Mouse (Mus musculus) gastrocnemius, adult 2 months (tissue): ENCODE results near the gene Hoxa10. TPM values are rescaled to one million over a fixed set of nuclear protein-coding genes. Genes with fewer than 3 reads are reported as not detected.
A peak's percentile ranks its signal among the peaks of the same experiment; 100 is the strongest.

Experiments
- DNase-seq: peaks from one replicate; pipeline ENCODE4 v3.0.0; 2022
- H3K27ac ChIP-seq: fragments of 200-600 bp; 2 replicates; pipeline ENCODE4 v1.8.1; 2022; ENCODE audit warnings: mild to moderate bottlenecking
- H3K4me3 ChIP-seq: fragments of 200-600 bp; 2 replicates; pipeline ENCODE4 v1.8.1; 2022; ENCODE audit warnings: mild to moderate bottlenecking, moderate library complexity
- CTCF ChIP-seq: fragments of 200-600 bp; IDR thresholded peaks from 2 replicates; pipeline ENCODE4 v1.8.1; 2022; ENCODE audit warnings: antibody characterized with exemption, mild to moderate bottlenecking, moderate library complexity
- intact Hi-C: fragments of 180-260 bp; cut with DNase I; formaldehyde crosslinking; loops from one replicate; pipeline ENCODE4 v1.15.1; 2025
- total RNA-seq, 2 experiments: library from RNA; stranded (reverse); gene quantifications; 2 replicates each; pipeline ENCODE4 v1.2.3; 2021

The Hoxa10 gene
- total RNA-seq, 2 experiments from 2014 or later, result 17.4 to 17.7 TPM

- DNase-seq, result peak; percentile 72
- H3K4me3 ChIP-seq, result peak overlapping the region; percentile 34; the same call in 1 of the 2 replicates
- intact Hi-C loops, result loop anchor here (5.0 kb wide), 1 partner anchor 42 kb away; the partner anchor contains the start of gene Evx1
- H3K27ac ChIP-seq, result no peak overlapping the region
- peak; percentile 84 for TF ChIP-seq CTCF
These were observed 30.1 kb upstream of the Hoxa10 start for GRCm38 (mm10) chr6:52270494-52271480.

GRCm38 (mm10) chr6:52268756-52269155 is 28.1 kb upstream of the Hoxa10 start:
- TF ChIP-seq CTCF, result no peak

DNA sequence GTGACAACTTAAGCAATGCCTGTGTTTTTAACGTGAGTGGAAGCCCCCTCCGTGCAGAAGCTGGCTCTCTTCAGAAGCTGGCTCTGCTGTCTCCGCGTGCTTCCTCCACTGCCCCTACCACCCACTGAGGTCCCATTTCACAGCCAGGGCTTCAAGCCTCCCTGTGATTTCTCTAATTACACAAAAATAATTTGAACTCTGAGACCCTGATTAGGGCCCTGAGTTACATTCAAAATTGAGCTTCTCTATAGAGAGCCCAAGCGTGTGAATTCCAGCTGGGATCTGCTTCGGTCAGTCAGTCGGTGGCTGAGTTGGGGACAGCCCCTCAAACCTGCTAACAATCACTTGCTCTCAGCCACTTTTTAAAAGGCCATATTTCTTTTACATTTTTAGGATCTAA is 27.7 kb upstream of the Hoxa10 start:
- Histone ChIP-seq H3K27ac (no peak overlapping the region), H3K4me3 (no peak overlapping the region)
- intact Hi-C loops, result no loop called here
- no peak for TF ChIP-seq CTCF
- DNase-seq, result no peak

More at GRCm38 (mm10) chr6:52268756-52269155, 28.1 kb upstream of the Hoxa10 start:
- DNase-seq, result no peak
- intact Hi-C loops, result no loop called here
- Histone ChIP-seq H3K27ac (no peak overlapping the region), H3K4me3 (no peak overlapping the region)

GRCm38 (mm10) chr6:52267691-52268090 is 27.0 kb upstream of the Hoxa10 start:
- no peak overlapping the region for H3K27ac ChIP-seq
- TF ChIP-seq CTCF, result no peak
- no peak for DNase-seq
- intact Hi-C loops, result no loop called here
- H3K4me3 ChIP-seq, result no peak overlapping the region

DNA sequence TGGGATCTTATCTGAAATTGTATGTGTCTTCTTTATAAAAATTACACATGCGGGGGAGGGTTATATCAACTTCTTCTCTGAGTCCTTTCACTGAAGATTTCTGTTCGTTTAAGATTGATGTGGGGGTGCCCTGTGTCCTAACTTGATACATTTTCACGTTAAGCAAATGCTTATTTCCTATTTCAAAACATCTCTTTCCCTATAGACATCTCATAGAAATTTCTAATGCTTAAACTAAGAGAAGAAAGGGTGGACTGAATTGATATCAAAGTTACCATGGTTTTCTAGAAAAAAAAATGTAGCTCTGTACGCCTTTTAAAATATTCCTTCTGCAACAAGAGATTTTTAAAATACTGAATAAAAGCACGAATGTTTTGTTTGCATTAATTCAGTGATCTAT is 26.6 kb upstream of the Hoxa10 start:
- DNase-seq, result no peak
- H3K27ac ChIP-seq, result no peak overlapping the region
- no peak overlapping the region for H3K4me3 ChIP-seq
- TF ChIP-seq CTCF, result no peak
- intact Hi-C loops, result no loop called here

DNA sequence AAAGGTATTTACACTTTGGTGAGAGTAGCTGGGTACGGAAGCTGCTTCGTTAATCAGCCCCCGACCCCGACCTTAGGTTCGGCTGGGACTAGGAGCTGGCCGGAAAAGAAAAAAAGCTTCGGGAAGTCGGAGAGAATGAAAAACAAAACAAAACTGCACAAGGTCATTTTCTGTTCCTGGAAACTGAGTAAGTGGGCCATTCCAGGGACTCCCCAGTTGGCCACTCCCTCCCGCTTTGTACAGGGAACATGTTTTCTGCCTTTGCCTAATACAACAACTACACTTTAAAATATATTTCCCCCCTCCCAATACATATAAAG is 26.0 kb upstream of the Hoxa10 start:
- no peak overlapping the region for H3K4me3 ChIP-seq
- TF ChIP-seq CTCF, result no peak
- intact Hi-C loops, result no loop called here
- no peak for DNase-seq
- no peak overlapping the region for H3K27ac ChIP-seq

DNA sequence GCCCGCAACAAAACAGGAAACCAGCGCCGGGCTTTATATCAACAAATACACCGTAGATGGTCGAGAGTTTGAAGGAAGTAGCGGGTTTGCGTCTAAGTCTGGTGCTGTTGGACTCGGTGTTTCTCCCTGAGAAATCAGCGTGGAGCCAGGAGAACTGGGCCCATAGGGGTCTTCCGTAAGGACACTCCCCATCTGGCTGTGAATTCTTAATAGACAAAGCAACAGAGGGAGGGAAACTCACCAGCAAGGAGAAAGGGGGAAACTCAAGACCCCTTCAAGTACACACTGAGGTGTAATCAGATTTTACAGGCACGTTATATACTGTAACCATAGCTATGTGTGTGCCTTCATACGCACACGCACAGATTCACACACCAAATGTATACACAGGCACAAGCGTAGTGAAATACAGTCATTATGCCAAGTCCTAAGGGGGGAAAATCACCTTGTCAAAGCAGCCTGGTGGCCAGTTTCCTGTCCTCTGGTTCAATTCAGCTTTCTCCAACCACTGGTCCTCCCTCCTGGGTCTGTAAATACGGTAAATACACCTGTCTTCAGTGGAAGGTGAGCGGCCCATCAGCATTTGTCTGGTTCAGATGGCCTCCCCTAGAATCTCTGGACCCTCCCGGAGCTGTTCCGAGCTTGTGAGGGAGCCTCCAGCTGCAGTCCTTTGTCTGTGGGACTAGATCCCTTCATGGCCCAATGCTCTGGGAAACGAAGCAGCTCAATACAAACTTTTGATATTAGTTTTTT is 25.4 kb upstream of the Hoxa10 start:
- intact Hi-C loops, result no loop called here
- DNase-seq, result no peak
- Histone ChIP-seq H3K27ac (no peak overlapping the region), H3K4me3 (no peak overlapping the region)
- no peak for TF ChIP-seq CTCF

- H3K4me3 ChIP-seq, result no peak overlapping the region
- intact Hi-C loops, result no loop called here
- no peak overlapping the region for H3K27ac ChIP-seq
- DNase-seq, result no peak
- no peak for TF ChIP-seq CTCF
These were observed 24.8 kb upstream of the Hoxa10 start for GRCm38 (mm10) chr6:52265306-52265912.

DNA sequence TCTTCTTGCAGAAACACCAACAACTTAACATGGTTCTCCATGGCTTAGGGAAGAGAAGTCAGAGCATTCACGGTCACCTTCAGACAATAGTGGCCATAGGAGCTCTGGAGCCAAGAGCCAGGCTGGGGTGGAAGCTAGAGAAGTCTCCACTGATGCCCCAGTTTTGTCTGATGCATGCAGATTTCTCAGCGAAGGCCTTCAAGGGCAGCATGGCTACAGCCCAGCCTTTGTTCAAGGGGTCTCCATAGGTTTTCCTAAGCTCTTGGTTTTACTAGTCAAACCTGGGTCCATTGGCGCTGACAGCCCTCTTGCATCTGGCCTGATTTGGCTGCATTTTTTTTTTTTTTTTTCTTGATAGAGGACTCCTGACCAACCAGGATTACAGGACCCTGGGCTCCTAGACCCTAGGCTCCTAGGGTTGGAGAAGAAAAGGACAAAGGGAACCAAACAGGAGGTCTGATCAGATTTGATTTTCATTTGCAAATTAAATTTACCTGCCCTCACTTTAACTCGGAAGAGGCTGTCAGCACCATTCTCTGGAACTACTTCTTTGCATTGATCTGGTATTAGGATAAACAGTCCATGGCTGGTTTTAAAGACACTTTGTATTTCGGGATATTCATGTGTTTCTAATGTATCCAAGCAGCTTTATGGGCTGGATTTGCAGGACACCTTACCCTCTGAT is 23.6 kb upstream of the Hoxa10 start:
- DNase-seq, result no peak
- no peak for TF ChIP-seq CTCF
- Histone ChIP-seq H3K4me3 (no peak overlapping the region), H3K27ac (no peak overlapping the region)
- intact Hi-C loops, result no loop called here

DNA sequence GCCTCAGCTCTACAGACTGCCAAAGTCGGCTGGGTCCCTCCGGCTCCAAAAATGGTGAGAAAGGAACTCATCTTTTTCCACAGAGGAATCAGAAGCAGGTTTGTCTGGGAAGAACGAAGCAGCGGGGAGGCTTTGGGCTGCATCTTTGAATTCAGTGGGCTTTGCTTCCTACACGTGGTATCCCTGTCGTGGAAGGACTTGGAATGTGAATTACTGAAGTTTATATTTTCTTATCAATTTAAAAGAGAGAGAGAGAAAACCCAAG is 22.6 kb upstream of the Hoxa10 start:
- intact Hi-C loops, result no loop called here
- H3K4me3 ChIP-seq, result no peak overlapping the region

GRCm38 (mm10) chr6:52262463-52263320 is 22.0 kb upstream of the Hoxa10 start:
- Histone ChIP-seq H3K4me3 (no peak overlapping the region), H3K27ac (no peak overlapping the region)
- intact Hi-C loops, result no loop called here
- no peak for TF ChIP-seq CTCF
- no peak for DNase-seq

More for the DNA sequence above, 22.6 kb upstream of the Hoxa10 start:
- H3K27ac ChIP-seq, result no peak overlapping the region
- DNase-seq, result no peak
- no peak for TF ChIP-seq CTCF
